Mouse (Mus musculus): ENCODE data around the gene Tomm20.

GRCm38 (mm10) chr8:126881641-126882140 lies 64.0 kb downstream of the Tomm20 start:
- TF ChIP-seq CTCF (IDR thresholded peaks at IDR 0.05) (no peak), EP300 (IDR thresholded peaks at IDR 0.05; ENCODE audit: insufficient read depth, low read depth, low read length) (no peak), POLR2A (IDR thresholded peaks at IDR 0.05; ENCODE audit: insufficient read depth, low read depth, low read length) (no peak)
